Mouse (Mus musculus) NIH3T3 (cell line): ENCODE results near the gene Aig1.

Experiments
- DNase-seq: peaks from one replicate; pipeline ENCODE4 v3.0.0-alpha.2; 2012; ENCODE audit warnings: low read depth

Aig1 gene

GRCm38 (mm10) chr10:13849205-13849604 lies 19.6 kb downstream of the Aig1 start:
- no peak for DNase-seq

GRCm38 (mm10) chr10:13844864-13845263 lies 23.9 kb downstream of the Aig1 start:
- no peak for DNase-seq

- DNase-seq, result no peak
These were observed 25.0 kb downstream of the Aig1 start for GRCm38 (mm10) chr10:13843746-13844145.

- no peak for DNase-seq
These were observed 25.9 kb downstream of the Aig1 start for GRCm38 (mm10) chr10:13842855-13843254.

- DNase-seq, result no peak
These were observed 30.2 kb downstream of the Aig1 start for GRCm38 (mm10) chr10:13838511-13839126.

GRCm38 (mm10) chr10:13837709-13838456 lies 30.9 kb downstream of the Aig1 start:
- peak; percentile 28 for DNase-seq

GRCm38 (mm10) chr10:13836956-13837355 lies 31.8 kb downstream of the Aig1 start:
- no peak for DNase-seq

- DNase-seq, result no peak
These were observed 32.9 kb downstream of the Aig1 start for GRCm38 (mm10) chr10:13835737-13836475.

GRCm38 (mm10) chr10:13834056-13834455 lies 34.7 kb downstream of the Aig1 start:
- no peak for DNase-seq

GRCm38 (mm10) chr10:13833066-13833566 lies 35.7 kb downstream of the Aig1 start:
- DNase-seq, result peak; percentile 66

- peak; percentile 89 for DNase-seq
These were observed 36.2 kb downstream of the Aig1 start for GRCm38 (mm10) chr10:13832546-13833033.

- DNase-seq, result no peak
These were observed 41.6 kb downstream of the Aig1 start for GRCm38 (mm10) chr10:13827150-13827549.

GRCm38 (mm10) chr10:13813591-13813990 lies 55.2 kb downstream of the Aig1 start:
- DNase-seq, result no peak

GRCm38 (mm10) chr10:13808291-13808690 lies 60.5 kb downstream of the Aig1 start:
- DNase-seq, result no peak

GRCm38 (mm10) chr10:13806806-13807205 lies 62.0 kb downstream of the Aig1 start:
- no peak for DNase-seq

GRCm38 (mm10) chr10:13801296-13801695 lies 67.5 kb downstream of the Aig1 start:
- DNase-seq, result no peak

- peak; percentile 73 for DNase-seq
These were observed 75.3 kb downstream of the Aig1 start for GRCm38 (mm10) chr10:13793458-13793857.

GRCm38 (mm10) chr10:13792788-13793187 lies 76.0 kb downstream of the Aig1 start:
- peak; percentile 39 for DNase-seq

- no peak for DNase-seq
These were observed 79.2 kb downstream of the Aig1 start for GRCm38 (mm10) chr10:13789604-13790003.

GRCm38 (mm10) chr10:13788057-13788456 lies 80.7 kb downstream of the Aig1 start:
- DNase-seq, result peak; percentile 87

GRCm38 (mm10) chr10:13782774-13783173 lies 86.0 kb downstream of the Aig1 start:
- DNase-seq, result peak; percentile 84

GRCm38 (mm10) chr10:13782235-13782757 lies 86.5 kb downstream of the Aig1 start:
- no peak for DNase-seq
